Mouse (Mus musculus): ENCODE results near the gene Olfr15. TPM values are rescaled to one million over a fixed set of nuclear protein-coding genes. Genes with fewer than 3 reads are reported as not detected.

Olfr15 gene
- polyA plus RNA-seq, 1 experiment: not detected

DNA sequence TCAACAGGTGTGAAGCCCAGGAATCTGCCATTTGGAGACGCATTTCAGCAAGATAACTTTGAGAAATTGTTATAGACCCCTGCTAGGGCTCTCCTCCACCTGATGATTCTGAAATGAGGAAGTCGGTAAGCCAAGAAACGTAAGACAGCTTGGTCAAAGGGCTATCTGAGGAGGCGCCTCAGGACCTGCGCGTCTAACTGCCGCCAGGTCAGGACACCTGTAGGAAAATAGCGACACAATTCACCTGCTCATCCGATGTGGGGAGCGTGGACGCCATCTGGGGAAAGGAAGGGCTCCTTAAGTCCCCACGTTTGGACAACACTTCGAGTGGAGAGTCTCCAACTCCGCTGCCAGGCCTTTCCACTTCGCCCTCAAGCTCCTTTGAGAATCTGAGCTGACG, 41.1 kb downstream of the Olfr15 start:
- Histone ChIP-seq H3K4me3 (ENCODE audit: insufficient read depth, low read length) (peak overlapping the region; percentile 90), H3K4me1 (ENCODE audit: control insufficient read depth, insufficient read depth, low read length) (peaks cover 3% of the 10 kb centered on the region; the same call in 1 of the 2 replicates), H3K27ac (ENCODE audit: insufficient read depth, low read depth, low read length) (no peak overlapping the region)
- TF ChIP-seq CTCF (IDR thresholded peaks at IDR 0.05; ENCODE audit: low read depth, low read length): no peak
- no peak for TF ChIP-seq POLR2A (IDR thresholded peaks at IDR 0.05; ENCODE audit: borderline replicate concordance, low read depth, low read length)

DNA sequence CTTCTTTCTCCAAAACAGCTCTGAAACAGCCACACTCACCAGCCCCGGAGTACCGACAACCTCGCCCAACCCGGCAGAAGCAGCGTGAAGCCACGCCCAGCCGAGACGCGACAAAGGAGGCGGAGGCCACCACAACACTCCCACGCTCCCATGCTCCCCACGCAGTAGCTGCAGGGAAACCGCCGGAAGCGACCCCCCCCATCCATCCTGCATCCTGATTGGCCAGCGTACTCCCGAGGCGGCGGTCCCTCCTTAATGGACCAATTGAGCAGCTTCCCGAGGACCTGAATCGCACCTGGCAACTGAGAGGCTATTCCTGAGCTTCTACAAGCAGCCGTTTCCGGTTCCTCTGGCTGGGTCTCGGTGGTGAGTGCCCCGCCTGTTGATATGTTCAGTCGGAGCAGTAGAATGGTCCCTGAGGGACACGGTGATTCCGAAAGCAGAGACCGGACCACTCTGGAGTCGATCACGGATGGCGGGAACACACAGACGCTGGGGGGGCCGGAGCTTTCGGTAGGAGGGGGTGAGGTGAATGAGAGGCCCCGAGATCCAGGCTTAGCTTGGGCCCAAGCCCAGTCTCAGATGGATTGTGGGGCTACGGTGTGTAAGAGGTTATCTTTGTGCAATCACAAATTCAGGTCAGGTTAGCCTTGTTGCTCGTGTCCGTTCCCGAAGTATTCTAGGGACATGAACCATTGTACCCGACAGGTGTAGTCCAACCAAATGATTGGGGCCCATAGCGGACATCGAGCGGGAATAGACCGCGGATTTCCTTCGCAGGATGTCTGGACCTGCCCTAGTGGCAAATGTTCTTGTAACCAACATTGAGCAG, 41.8 kb downstream of the Olfr15 start, which contains the start of gene Naa60:
Naa60 (plus strand) TSS at position 160 of the 832 bp plus-strand sequence.
- Histone ChIP-seq H3K4me1 (ENCODE audit: control insufficient read depth, insufficient read depth, low read length) (peaks cover 3% of the 10 kb centered on the region; the same call in 1 of the 2 replicates), H3K4me3 (ENCODE audit: insufficient read depth, low read length) (peak within 1 kb of the TSS; percentile 90), H3K27ac (ENCODE audit: insufficient read depth, low read depth, low read length) (no peak within 1 kb of the TSS)
- TF ChIP-seq POLR2A (IDR thresholded peaks at IDR 0.05; ENCODE audit: borderline replicate concordance, low read depth, low read length) (no peak), CTCF (IDR thresholded peaks at IDR 0.05; ENCODE audit: low read depth, low read length) (no peak)

DNA sequence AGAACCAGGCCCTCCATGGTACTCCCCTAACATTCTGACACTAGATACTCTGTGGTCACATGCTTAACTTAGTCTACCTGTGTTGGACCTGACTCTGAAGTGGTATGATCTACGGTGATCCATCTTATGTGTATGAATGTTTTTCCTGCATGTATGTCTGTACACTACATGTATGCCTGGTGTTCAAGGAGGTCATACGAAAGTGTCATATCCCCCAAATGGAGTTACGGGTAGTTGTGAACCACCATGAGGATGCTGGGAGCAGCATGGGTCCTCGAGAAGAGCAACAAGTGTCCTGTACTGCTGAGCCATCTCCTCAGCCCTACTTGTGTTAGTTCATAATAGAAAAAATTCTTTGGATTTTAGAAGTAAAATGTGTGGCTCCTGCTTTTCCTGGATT, 45.7 kb downstream of the Olfr15 start:
- Histone ChIP-seq H3K27ac (ENCODE audit: insufficient read depth, low read depth, low read length) (no peak overlapping the region), H3K4me1 (ENCODE audit: control insufficient read depth, insufficient read depth, low read length) (peaks cover 3% of the 10 kb centered on the region), H3K4me3 (ENCODE audit: insufficient read depth, low read length) (no peak overlapping the region)
- no peak for TF ChIP-seq CTCF (IDR thresholded peaks at IDR 0.05; ENCODE audit: low read depth, low read length)

DNA sequence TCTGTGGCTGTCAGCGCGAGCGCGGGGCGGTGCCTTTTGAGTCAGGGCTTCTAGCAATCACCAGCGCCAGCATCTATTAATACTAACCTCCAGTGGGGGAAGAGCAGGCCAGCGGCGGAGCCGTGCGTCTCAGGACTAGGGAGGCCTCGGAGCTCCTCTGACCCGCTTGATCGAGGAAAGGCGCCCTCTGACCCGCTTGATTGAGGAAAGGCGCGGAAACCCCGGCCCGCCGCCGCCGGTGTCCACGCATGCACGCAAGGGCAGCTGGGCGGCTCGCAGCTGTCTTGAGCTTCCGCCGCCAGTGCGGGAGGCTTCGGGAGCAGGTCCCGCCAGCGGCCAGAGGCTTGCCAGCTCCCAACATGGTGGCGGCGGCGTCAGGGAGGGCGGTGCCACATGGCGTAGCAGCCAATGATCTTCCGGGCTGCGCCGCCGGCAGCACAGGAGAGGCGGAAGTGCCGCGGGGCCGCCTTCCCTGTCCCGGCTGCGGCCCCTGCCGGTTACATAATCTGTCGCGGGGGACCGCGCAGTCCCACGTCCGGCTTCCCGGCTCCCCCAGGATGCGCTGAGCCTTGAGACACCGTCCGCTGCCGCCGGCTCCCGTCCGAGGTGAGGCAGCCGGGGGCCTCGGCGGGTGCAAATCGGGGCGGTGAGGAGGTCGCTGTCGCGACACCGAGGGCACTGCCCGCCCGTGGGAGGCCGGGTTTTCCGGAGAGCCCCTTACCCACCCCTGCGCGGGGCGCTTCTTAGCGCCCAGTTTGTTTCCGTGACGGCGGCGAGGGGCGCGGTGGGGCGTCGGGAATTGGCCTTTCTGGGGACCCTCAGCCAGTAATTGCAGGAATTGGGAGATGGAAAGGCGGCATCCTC, 53.8 kb downstream of the Olfr15 start, which contains the start of the genes Zfp597 and Gm20695:
Zfp597 (minus strand) TSS at position 361 of the 864 bp plus-strand sequence.
Gm20695 (plus strand) TSS at position 448 of the 864 bp plus-strand sequence.
- TF ChIP-seq POLR2A (IDR thresholded peaks at IDR 0.05; ENCODE audit: borderline replicate concordance, low read depth, low read length): no peak
- TF ChIP-seq CTCF (IDR thresholded peaks at IDR 0.05; ENCODE audit: low read depth, low read length): no peak
- Histone ChIP-seq H3K4me3 (ENCODE audit: insufficient read depth, low read length) (peak within 1 kb of the TSS; percentile 86), H3K27ac (ENCODE audit: insufficient read depth, low read depth, low read length) (peak within 1 kb of the TSS; percentile 76), H3K4me1 (ENCODE audit: control insufficient read depth, insufficient read depth, low read length) (peaks cover 23% of the 10 kb centered on the region)

DNA sequence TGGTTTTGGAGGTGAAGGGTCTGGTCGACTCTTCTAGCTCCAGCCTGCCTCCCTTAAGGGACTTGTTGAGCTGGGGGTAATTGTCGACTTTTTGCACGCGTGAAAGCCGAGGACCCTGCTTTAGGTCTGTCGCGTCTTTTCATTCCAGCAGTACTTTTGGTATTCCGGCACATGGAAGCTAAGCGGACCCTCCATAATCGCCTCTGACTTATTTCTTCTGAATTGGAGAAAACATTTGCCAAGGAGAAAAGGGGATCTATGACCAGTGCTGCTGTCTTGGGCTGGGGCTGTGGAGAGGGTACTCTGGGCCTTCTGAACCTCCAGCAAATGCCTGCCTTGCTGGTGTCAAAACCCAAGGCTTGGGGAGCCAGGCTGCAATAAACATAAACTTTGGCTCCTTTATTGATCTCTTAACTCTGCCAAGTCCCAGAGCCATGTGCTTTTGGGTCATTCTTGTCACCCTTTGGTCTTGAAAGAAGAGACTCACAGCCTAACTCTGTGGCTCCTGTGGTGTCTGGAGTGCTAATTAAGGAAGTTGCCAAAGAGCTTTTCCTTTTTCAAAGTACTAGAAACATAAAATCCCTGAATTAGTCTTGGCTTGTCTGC, 54.5 kb downstream of the Olfr15 start:
- peak overlapping the region; percentile 86 for H3K4me3 ChIP-seq (ENCODE audit: insufficient read depth, low read length)
- peaks cover 23% of the 10 kb centered on the region for H3K4me1 ChIP-seq (ENCODE audit: control insufficient read depth, insufficient read depth, low read length)
- TF ChIP-seq CTCF (IDR thresholded peaks at IDR 0.05; ENCODE audit: low read depth, low read length) (no peak), POLR2A (IDR thresholded peaks at IDR 0.05; ENCODE audit: borderline replicate concordance, low read depth, low read length) (no peak)
- H3K27ac ChIP-seq (ENCODE audit: insufficient read depth, low read depth, low read length): peak overlapping the region; percentile 76

DNA sequence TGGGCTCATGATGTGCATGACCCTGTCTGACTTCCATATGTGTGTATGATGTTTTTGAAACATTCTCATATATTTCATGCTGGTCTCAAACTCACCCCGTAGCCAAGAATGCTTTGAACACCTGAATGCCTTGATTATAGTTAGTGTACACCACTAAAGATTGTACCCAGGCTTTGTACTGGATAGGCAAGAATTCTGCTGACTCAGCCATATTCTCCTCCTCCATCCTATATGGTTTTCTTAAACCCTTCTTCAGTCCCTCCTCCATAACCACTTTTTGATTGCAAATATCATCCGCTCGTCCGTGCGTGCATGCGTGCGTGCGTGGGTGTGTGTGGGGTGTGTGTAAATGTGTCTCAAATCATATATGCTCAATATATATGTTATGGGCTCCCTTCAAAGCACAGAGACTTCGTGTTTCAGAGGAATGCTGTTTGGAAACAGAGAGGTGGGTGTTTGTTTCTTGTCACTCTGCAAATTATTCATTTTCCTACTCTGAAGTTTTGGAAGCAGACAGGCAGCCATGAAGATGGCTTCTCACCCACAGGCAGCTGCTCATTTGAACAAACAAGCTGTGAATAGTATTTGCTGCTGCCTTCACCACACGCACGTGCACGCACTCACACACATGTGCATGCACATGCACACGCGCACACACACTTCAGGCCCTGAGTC, 61.1 kb downstream of the Olfr15 start:
- TF ChIP-seq CTCF (IDR thresholded peaks at IDR 0.05; ENCODE audit: low read depth, low read length) (no peak), POLR2A (IDR thresholded peaks at IDR 0.05; ENCODE audit: borderline replicate concordance, low read depth, low read length) (no peak)
- Histone ChIP-seq H3K4me1 (ENCODE audit: control insufficient read depth, insufficient read depth, low read length) (peaks cover 47% of the 10 kb centered on the region), H3K27ac (ENCODE audit: insufficient read depth, low read depth, low read length) (no peak overlapping the region), H3K4me3 (ENCODE audit: insufficient read depth, low read length) (no peak overlapping the region)

DNA sequence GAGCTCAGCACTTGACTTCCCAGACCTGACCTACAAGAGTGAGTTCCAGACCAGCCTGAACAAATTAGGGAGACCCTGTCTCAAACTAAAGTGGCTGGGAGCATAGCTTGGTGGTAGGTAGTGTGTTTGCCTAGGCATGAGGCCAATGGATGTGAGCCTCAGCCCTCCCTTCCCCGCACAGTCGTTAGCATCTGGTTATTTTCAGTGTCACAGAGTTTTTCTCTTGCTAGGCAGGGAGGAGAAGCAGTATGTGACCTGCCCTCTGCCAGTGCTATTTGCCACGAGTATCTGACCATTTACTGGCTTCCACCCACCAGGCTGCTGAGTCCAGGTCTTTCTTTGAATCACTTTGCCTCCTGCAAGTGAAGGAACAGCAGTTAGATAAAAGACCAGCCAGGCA, 63.1 kb downstream of the Olfr15 start:
- TF ChIP-seq CTCF (IDR thresholded peaks at IDR 0.05; ENCODE audit: low read depth, low read length) (no peak), POLR2A (IDR thresholded peaks at IDR 0.05; ENCODE audit: borderline replicate concordance, low read depth, low read length) (no peak)
- peaks cover 37% of the 10 kb centered on the region for H3K4me1 ChIP-seq (ENCODE audit: control insufficient read depth, insufficient read depth, low read length)
- H3K4me3 ChIP-seq (ENCODE audit: insufficient read depth, low read length): no peak overlapping the region
- peak overlapping the region; percentile 93 for H3K27ac ChIP-seq (ENCODE audit: insufficient read depth, low read depth, low read length)

Other genes starting within 250 kb of the Olfr15 start
- gene Olfr161, start 239.8 kb upstream of the Olfr15 start, polyA plus RNA-seq (2012; ENCODE audit: insufficient read depth, insufficient read length, missing spikeins): not detected in 2 replicates
- 62.0 and 64.0 TPM in 2 replicates for gene Mefv, start 112.8 kb upstream of the Olfr15 start, polyA plus RNA-seq (2012; ENCODE audit: insufficient read depth, insufficient read length, missing spikeins)
- 81.0 and 85.1 TPM in 2 replicates for gene Zfp263, start 86.8 kb upstream of the Olfr15 start, polyA plus RNA-seq (2012; ENCODE audit: insufficient read depth, insufficient read length, missing spikeins)
- gene Zfp174, start 16.4 kb downstream of the Olfr15 start, polyA plus RNA-seq (2012; ENCODE audit: insufficient read depth, insufficient read length, missing spikeins): 0.99 and 1.5 TPM in 2 replicates
- gene Naa60, start 41.5 kb downstream of the Olfr15 start, polyA plus RNA-seq (2012; ENCODE audit: insufficient read depth, insufficient read length, missing spikeins): 100 and 102 TPM in 2 replicates
- 7.6 and 9.9 TPM in 2 replicates for gene Zfp597, start 53.7 kb downstream of the Olfr15 start, polyA plus RNA-seq (2012; ENCODE audit: insufficient read depth, insufficient read length, missing spikeins)
- gene Gm20695, start 53.8 kb downstream of the Olfr15 start, polyA plus RNA-seq (2012; ENCODE audit: insufficient read depth, insufficient read length, missing spikeins): 1.0 TPM in 1 of 2 replicates, not detected in the other
- 3.1 and 3.6 TPM in 2 replicates for gene 1700037C18Rik, start 77.8 kb downstream of the Olfr15 start, polyA plus RNA-seq (2012; ENCODE audit: insufficient read depth, insufficient read length, missing spikeins)
- gene Cluap1, start 77.9 kb downstream of the Olfr15 start, polyA plus RNA-seq (2012; ENCODE audit: insufficient read depth, insufficient read length, missing spikeins): 13.7 and 18.5 TPM in 2 replicates
- 5.6 and 5.7 TPM in 2 replicates for gene Nlrc3, start 145.8 kb downstream of the Olfr15 start, polyA plus RNA-seq (2012; ENCODE audit: insufficient read depth, insufficient read length, missing spikeins)
- 12.8 and 19.0 TPM in 2 replicates for gene Slx4, start 172.9 kb downstream of the Olfr15 start, polyA plus RNA-seq (2012; ENCODE audit: insufficient read depth, insufficient read length, missing spikeins)
- gene Dnase1, start 206.1 kb downstream of the Olfr15 start, polyA plus RNA-seq (2012; ENCODE audit: insufficient read depth, insufficient read length, missing spikeins): not detected in 2 replicates
- 34.4 and 35.4 TPM in 2 replicates for gene Trap1, start 246.9 kb downstream of the Olfr15 start, polyA plus RNA-seq (2012; ENCODE audit: insufficient read depth, insufficient read length, missing spikeins)

Measured in bone marrow macrophage, adult 2 months (primary cell).